Mouse (Mus musculus): ENCODE measurements around the gene Ric1. TPM values are rescaled to one million over a fixed set of nuclear protein-coding genes. Genes with fewer than 3 reads are reported as not detected.
"Not testable (repeated sequence)": the region's sequence is repeated elsewhere in the genome, so short reads cannot be mapped to it uniquely, and the experiment has no call there.

The Ric1 gene
- polyA plus RNA-seq, 1 experiment = 4.3 TPM

GRCm38 (mm10) chr19:29566512-29566911 lies 44.4 kb downstream of the Ric1 start:
- no peak overlapping the region for H3ac ChIP-seq (ENCODE audit: control insufficient read depth, insufficient read length, low read depth)
- peaks cover 1% of the 10 kb centered on the region for H3K79me3 ChIP-seq (ENCODE audit: low read depth)
- H3K27me3 ChIP-seq (ENCODE audit: control insufficient read depth, insufficient read depth, insufficient read length) = no peaks in the 10 kb centered on the region
- peaks cover 13% of the 10 kb centered on the region for H3K36me3 ChIP-seq (ENCODE audit: control insufficient read depth, insufficient read depth)
- no peak for TF ChIP-seq MAX (IDR thresholded peaks at IDR 0.05)
- no peak for TF ChIP-seq CEBPB (IDR thresholded peaks at IDR 0.05; ENCODE audit: low read depth)
- no peak for TF ChIP-seq FOSL1 (IDR thresholded peaks at IDR 0.05; ENCODE audit: insufficient read depth, low read length, poor library complexity, severe bottlenecking)
- no peak for TF ChIP-seq USF1 (IDR thresholded peaks at IDR 0.05; ENCODE audit: low read depth)
- no peak for TF ChIP-seq MYOG (IDR thresholded peaks at IDR 0.05; ENCODE audit: control insufficient read depth, extremely low read depth, insufficient read length)
- no peak for TF ChIP-seq CTCF (IDR thresholded peaks at IDR 0.05; ENCODE audit: control insufficient read depth, insufficient read depth, insufficient read length)
- TF ChIP-seq MYOD1 (IDR thresholded peaks at IDR 0.05; ENCODE audit: control insufficient read depth, insufficient read length, low read depth) = no peak
- no peaks in the 10 kb centered on the region for H3K79me2 ChIP-seq (ENCODE audit: control insufficient read depth, insufficient read depth)
- H3K4me3 ChIP-seq (ENCODE audit: insufficient read depth, poor library complexity, severe bottlenecking) = no peak overlapping the region

GRCm38 (mm10) chr19:29582439-29582838 lies 60.4 kb downstream of the Ric1 start:
- Histone ChIP-seq H3K36me3 (ENCODE audit: control insufficient read depth, insufficient read depth) (peaks cover 41% of the 10 kb centered on the region), H3ac (ENCODE audit: control insufficient read depth, insufficient read length, low read depth) (no peak overlapping the region), H3K27me3 (ENCODE audit: control insufficient read depth, insufficient read depth, insufficient read length) (no peaks in the 10 kb centered on the region), H3K79me3 (ENCODE audit: low read depth) (no peaks in the 10 kb centered on the region), H3K4me3 (ENCODE audit: insufficient read depth, poor library complexity, severe bottlenecking) (no peak overlapping the region), H3K79me2 (ENCODE audit: control insufficient read depth, insufficient read depth) (no peaks in the 10 kb centered on the region)
- TF ChIP-seq CTCF (IDR thresholded peaks at IDR 0.05; ENCODE audit: control insufficient read depth, insufficient read depth, insufficient read length) (no peak), MYOG (IDR thresholded peaks at IDR 0.05; ENCODE audit: control insufficient read depth, extremely low read depth, insufficient read length) (no peak), FOSL1 (IDR thresholded peaks at IDR 0.05; ENCODE audit: insufficient read depth, low read length, poor library complexity, severe bottlenecking) (no peak), CEBPB (IDR thresholded peaks at IDR 0.05; ENCODE audit: low read depth) (no peak), USF1 (IDR thresholded peaks at IDR 0.05; ENCODE audit: low read depth) (no peak), MAX (IDR thresholded peaks at IDR 0.05) (no peak), MYOD1 (IDR thresholded peaks at IDR 0.05; ENCODE audit: control insufficient read depth, insufficient read length, low read depth) (no peak)

DNA sequence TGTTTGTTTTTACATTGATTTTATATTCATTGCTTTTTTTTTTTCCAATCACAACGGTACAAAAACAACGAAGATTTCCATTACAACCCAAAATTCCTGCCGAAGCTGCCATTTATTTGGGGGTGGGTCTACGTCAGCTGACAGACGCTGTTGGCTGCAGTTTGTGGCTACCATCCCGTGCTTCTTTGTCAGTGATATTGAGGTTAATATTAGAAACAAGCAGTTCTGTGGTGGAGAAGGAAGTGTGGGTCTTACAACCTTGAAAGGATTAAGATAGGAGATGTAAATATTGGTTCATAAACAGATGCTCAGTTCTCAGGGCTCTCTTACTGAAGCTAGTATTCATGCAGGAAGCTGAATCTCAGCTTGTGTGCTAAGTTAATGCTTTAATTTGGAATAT lies 61.7 kb downstream of the Ric1 start:
- no peak for TF ChIP-seq FOSL1 (IDR thresholded peaks at IDR 0.05; ENCODE audit: insufficient read depth, low read length, poor library complexity, severe bottlenecking)
- TF ChIP-seq CTCF (IDR thresholded peaks at IDR 0.05; ENCODE audit: control insufficient read depth, insufficient read depth, insufficient read length) = no peak
- TF ChIP-seq CEBPB (IDR thresholded peaks at IDR 0.05; ENCODE audit: low read depth) = no peak
- TF ChIP-seq MYOG (IDR thresholded peaks at IDR 0.05; ENCODE audit: control insufficient read depth, extremely low read depth, insufficient read length) = no peak
- TF ChIP-seq MAX (IDR thresholded peaks at IDR 0.05) = no peak
- no peak for TF ChIP-seq USF1 (IDR thresholded peaks at IDR 0.05; ENCODE audit: low read depth)
- TF ChIP-seq MYOD1 (IDR thresholded peaks at IDR 0.05; ENCODE audit: control insufficient read depth, insufficient read length, low read depth) = no peak
- H3ac ChIP-seq (ENCODE audit: control insufficient read depth, insufficient read length, low read depth) = no peak overlapping the region
- H3K4me3 ChIP-seq (ENCODE audit: insufficient read depth, poor library complexity, severe bottlenecking) = no peak overlapping the region
- no peaks in the 10 kb centered on the region for H3K79me2 ChIP-seq (ENCODE audit: control insufficient read depth, insufficient read depth)
- peaks cover 51% of the 10 kb centered on the region for H3K36me3 ChIP-seq (ENCODE audit: control insufficient read depth, insufficient read depth)
- no peaks in the 10 kb centered on the region for H3K79me3 ChIP-seq (ENCODE audit: low read depth)
- H3K27me3 ChIP-seq (ENCODE audit: control insufficient read depth, insufficient read depth, insufficient read length) = no peaks in the 10 kb centered on the region

DNA sequence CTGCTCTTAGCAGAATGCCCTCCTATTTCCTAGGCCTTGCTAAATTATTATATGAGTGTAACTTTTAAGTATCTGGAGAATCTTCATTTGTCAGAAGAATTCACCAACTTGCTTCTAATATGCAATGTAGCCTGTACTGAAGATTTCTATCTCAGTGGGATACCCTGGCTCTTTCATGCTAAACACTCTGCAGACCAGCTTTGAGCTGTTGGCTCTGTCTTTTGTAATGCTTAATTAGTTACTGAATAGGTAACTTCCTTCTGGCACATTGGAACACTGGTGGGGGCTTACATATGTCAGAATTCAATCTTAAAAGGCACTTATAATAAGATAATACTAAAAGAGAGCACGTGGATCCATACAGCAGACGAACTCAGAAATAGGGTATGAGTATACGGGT lies 71.7 kb downstream of the Ric1 start:
- not testable (repeated sequence) for H3K79me3 ChIP-seq (ENCODE audit: low read depth); H3K27me3 ChIP-seq (ENCODE audit: control insufficient read depth, insufficient read depth, insufficient read length); H3K79me2 ChIP-seq (ENCODE audit: control insufficient read depth, insufficient read depth); H3K4me3 ChIP-seq (ENCODE audit: insufficient read depth, poor library complexity, severe bottlenecking); H3ac ChIP-seq (ENCODE audit: control insufficient read depth, insufficient read length, low read depth)
- peaks cover 10% of the 10 kb centered on the region for H3K36me3 ChIP-seq (ENCODE audit: control insufficient read depth, insufficient read depth)

GRCm38 (mm10) chr19:29596276-29596675 lies 74.2 kb downstream of the Ric1 start:
- Histone ChIP-seq H3K4me3 (ENCODE audit: insufficient read depth, poor library complexity, severe bottlenecking) (no peak overlapping the region), H3K79me2 (ENCODE audit: control insufficient read depth, insufficient read depth) (no peaks in the 10 kb centered on the region), H3K36me3 (ENCODE audit: control insufficient read depth, insufficient read depth) (peaks cover 24% of the 10 kb centered on the region), H3ac (ENCODE audit: control insufficient read depth, insufficient read length, low read depth) (no peak overlapping the region), H3K27me3 (ENCODE audit: control insufficient read depth, insufficient read depth, insufficient read length) (no peaks in the 10 kb centered on the region), H3K79me3 (ENCODE audit: low read depth) (no peaks in the 10 kb centered on the region)
- TF ChIP-seq FOSL1 (IDR thresholded peaks at IDR 0.05; ENCODE audit: insufficient read depth, low read length, poor library complexity, severe bottlenecking) = no peak
- no peak for TF ChIP-seq CEBPB (IDR thresholded peaks at IDR 0.05; ENCODE audit: low read depth)
- TF ChIP-seq MAX (IDR thresholded peaks at IDR 0.05) = no peak
- no peak for TF ChIP-seq CTCF (IDR thresholded peaks at IDR 0.05; ENCODE audit: control insufficient read depth, insufficient read depth, insufficient read length)
- TF ChIP-seq MYOG (IDR thresholded peaks at IDR 0.05; ENCODE audit: control insufficient read depth, extremely low read depth, insufficient read length) = no peak
- TF ChIP-seq MYOD1 (IDR thresholded peaks at IDR 0.05; ENCODE audit: control insufficient read depth, insufficient read length, low read depth) = no peak
- TF ChIP-seq USF1 (IDR thresholded peaks at IDR 0.05; ENCODE audit: low read depth) = no peak

GRCm38 (mm10) chr19:29596985-29597384 lies 74.9 kb downstream of the Ric1 start:
- Histone ChIP-seq H3ac (ENCODE audit: control insufficient read depth, insufficient read length, low read depth) (no peak overlapping the region), H3K4me3 (ENCODE audit: insufficient read depth, poor library complexity, severe bottlenecking) (no peak overlapping the region), H3K27me3 (ENCODE audit: control insufficient read depth, insufficient read depth, insufficient read length) (no peaks in the 10 kb centered on the region), H3K79me3 (ENCODE audit: low read depth) (no peaks in the 10 kb centered on the region), H3K36me3 (ENCODE audit: control insufficient read depth, insufficient read depth) (peaks cover 30% of the 10 kb centered on the region), H3K79me2 (ENCODE audit: control insufficient read depth, insufficient read depth) (no peaks in the 10 kb centered on the region)
- no peak for TF ChIP-seq FOSL1 (IDR thresholded peaks at IDR 0.05; ENCODE audit: insufficient read depth, low read length, poor library complexity, severe bottlenecking)
- TF ChIP-seq MYOG (IDR thresholded peaks at IDR 0.05; ENCODE audit: control insufficient read depth, extremely low read depth, insufficient read length) = no peak
- no peak for TF ChIP-seq CEBPB (IDR thresholded peaks at IDR 0.05; ENCODE audit: low read depth)
- TF ChIP-seq USF1 (IDR thresholded peaks at IDR 0.05; ENCODE audit: low read depth) = no peak
- TF ChIP-seq CTCF (IDR thresholded peaks at IDR 0.05; ENCODE audit: control insufficient read depth, insufficient read depth, insufficient read length) = no peak
- no peak for TF ChIP-seq MAX (IDR thresholded peaks at IDR 0.05)
- no peak for TF ChIP-seq MYOD1 (IDR thresholded peaks at IDR 0.05; ENCODE audit: control insufficient read depth, insufficient read length, low read depth)
